Comparison of ENCODE assay signal across 8 mouse cellular contexts in the genomic region with DNA sequence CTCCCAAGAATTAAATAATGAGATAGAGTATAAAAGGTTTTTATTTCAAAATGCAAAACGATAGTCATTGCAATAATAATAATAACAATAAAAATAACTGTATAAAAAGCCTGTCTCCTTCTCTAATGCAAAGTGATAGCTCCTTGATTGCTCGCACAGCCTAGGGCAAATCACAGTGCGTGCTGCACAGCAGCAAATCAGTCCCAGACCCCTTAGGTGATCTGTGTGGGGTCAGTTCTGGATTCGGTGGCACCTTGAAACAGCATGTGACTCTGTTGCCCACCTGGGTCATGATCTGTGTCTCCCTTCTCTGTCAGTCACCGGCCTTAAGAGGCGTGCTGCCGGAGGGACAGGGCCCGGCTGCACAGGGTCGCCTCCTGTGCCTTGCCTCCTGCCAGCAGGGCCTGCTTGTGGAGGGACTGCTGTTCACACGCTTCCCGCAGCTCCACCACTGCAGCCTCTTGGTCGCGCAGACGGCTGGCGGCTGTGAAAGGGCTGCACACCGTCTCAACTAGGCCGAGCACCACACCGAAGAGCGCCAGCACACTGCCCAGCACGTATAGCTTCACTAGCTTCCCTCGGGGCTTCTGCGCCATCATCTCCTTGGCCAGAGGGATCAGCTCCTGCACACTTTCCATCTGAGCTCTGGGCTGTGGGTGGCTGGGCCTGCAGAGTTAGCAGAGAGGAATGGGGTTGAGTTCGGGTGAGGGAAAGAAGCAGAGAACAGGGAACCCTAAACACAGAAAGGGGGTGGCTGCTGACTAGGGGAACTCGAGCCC. TPM values are rescaled to one million over a fixed set of nuclear protein-coding genes. Genes with fewer than 3 reads are reported as not detected.
DNase-seq lines count a peak whose midpoint lies in the region; ATAC-seq and TF ChIP-seq lines count a peak whose summit lies in the region.

No protein-coding gene starts in this region.

- peak overlapping the region; percentile 61 for H3K4me2 ChIP-seq in forebrain, embryonic 13.5 days
- peak overlapping the region; percentile 57 for H3K4me2 ChIP-seq in hindbrain, embryonic 16.5 days (ENCODE audit: low read length)
- H3K4me2 ChIP-seq in limb, embryonic 15.5 days, result peak overlapping the region; percentile 65
- H3K4me2 ChIP-seq in midbrain, postnatal 0 days (ENCODE audit: low read depth, low read length, poor library complexity, severe bottlenecking), result peak overlapping the region; percentile 54

- no peak for TF ChIP-seq CTCF in midbrain, postnatal 0 days (IDR thresholded peaks at IDR 0.05)

- H3K9me3 ChIP-seq in forebrain, embryonic 13.5 days (replicated peaks), result no peaks in the 10 kb centered on the region
- H3K9me3 ChIP-seq in hindbrain, embryonic 16.5 days (ENCODE audit: control insufficient read depth, low read length), result no peaks in the 10 kb centered on the region
- H3K9me3 ChIP-seq in limb, embryonic 15.5 days, result no peaks in the 10 kb centered on the region
- no peaks in the 10 kb centered on the region for H3K9me3 ChIP-seq in midbrain, postnatal 0 days (ENCODE audit: low read length)

- H3K4me1 ChIP-seq in forebrain, embryonic 13.5 days, result peaks cover 13% of the 10 kb centered on the region
- H3K4me1 ChIP-seq in hindbrain, embryonic 16.5 days (ENCODE audit: control insufficient read depth, insufficient read depth, low read depth, low read length), result peaks cover 9% of the 10 kb centered on the region
- peaks cover 14% of the 10 kb centered on the region for H3K4me1 ChIP-seq in limb, embryonic 15.5 days
- H3K4me1 ChIP-seq in midbrain, postnatal 0 days (ENCODE audit: insufficient read depth, low read length), result 0 out of 2 replicates have a peak, but pooled peaks cover 5% of the 10 kb centered on the region

- peak; percentile 29 for DNase-seq in kidney, adult 11 months
- DNase-seq in kidney, adult 18-20 months, result no peak
- peak; percentile 38 for DNase-seq in cerebellum, adult 11 months
- DNase-seq in midbrain, postnatal 0 days (ENCODE audit: low spot score), result peak; percentile 34

- peak overlapping the region; percentile 33 for H3K27ac ChIP-seq in forebrain, embryonic 13.5 days
- H3K27ac ChIP-seq in hindbrain, embryonic 16.5 days (ENCODE audit: low read depth, low read length), result peak overlapping the region; percentile 68
- peak overlapping the region; percentile 83 for H3K27ac ChIP-seq in limb, embryonic 15.5 days
- peak overlapping the region; percentile 67 for H3K27ac ChIP-seq in midbrain, postnatal 0 days (ENCODE audit: low read depth, low read length)

- no peaks in the 10 kb centered on the region for H3K27me3 ChIP-seq in forebrain, embryonic 13.5 days
- H3K27me3 ChIP-seq in hindbrain, embryonic 16.5 days (replicated peaks; ENCODE audit: control insufficient read depth, insufficient read depth, low read length), result no peaks in the 10 kb centered on the region; the same call in 1 of the 2 replicates
- H3K27me3 ChIP-seq in limb, embryonic 15.5 days, result no peaks in the 10 kb centered on the region
- no peaks in the 10 kb centered on the region for H3K27me3 ChIP-seq in midbrain, postnatal 0 days (ENCODE audit: insufficient read depth, low read length)

- 14% methylated on average over 24 of the region's 24 CpGs for WGBS in forebrain, embryonic 13.5 days
- 12% methylated on average over 24 of the region's 24 CpGs for WGBS in hindbrain, embryonic 16.5 days
- 16% methylated on average over 24 of the region's 24 CpGs for WGBS in limb, embryonic 15.5 days
- WGBS in midbrain, postnatal 0 days, result 16% methylated on average over 24 of the region's 24 CpGs

- H3K4me3 ChIP-seq in forebrain, embryonic 13.5 days, result peak overlapping the region; percentile 24
- peak overlapping the region; percentile 38 for H3K4me3 ChIP-seq in hindbrain, embryonic 16.5 days (ENCODE audit: low read length)
- peak overlapping the region; percentile 43 for H3K4me3 ChIP-seq in limb, embryonic 15.5 days
- peak overlapping the region; percentile 25 for H3K4me3 ChIP-seq in midbrain, postnatal 0 days (ENCODE audit: low read depth, low read length)

- peak overlapping the region; percentile 54 for H3K9ac ChIP-seq in forebrain, embryonic 13.5 days
- peak overlapping the region; percentile 64 for H3K9ac ChIP-seq in hindbrain, embryonic 16.5 days (ENCODE audit: low read depth, low read length)
- peak overlapping the region; percentile 35 for H3K9ac ChIP-seq in limb, embryonic 15.5 days
- H3K9ac ChIP-seq in midbrain, postnatal 0 days (replicated peaks; ENCODE audit: low read length, poor library complexity, severe bottlenecking), result peak overlapping the region; percentile 51

- H3K36me3 ChIP-seq in forebrain, embryonic 13.5 days (ENCODE audit: poor library complexity, severe bottlenecking), result no peaks in the 10 kb centered on the region
- H3K36me3 ChIP-seq in hindbrain, embryonic 16.5 days (ENCODE audit: control insufficient read depth, insufficient read depth, low read length), result no peaks in the 10 kb centered on the region
- no peaks in the 10 kb centered on the region for H3K36me3 ChIP-seq in limb, embryonic 15.5 days
- no peaks in the 10 kb centered on the region for H3K36me3 ChIP-seq in midbrain, postnatal 0 days (ENCODE audit: insufficient read depth, low read length)

- peak; percentile 73 for ATAC-seq in forebrain, embryonic 13.5 days
- ATAC-seq in hindbrain, embryonic 16.5 days, result peak; percentile 75
- peak; percentile 42; the same call in 1 of the 2 replicates for ATAC-seq in limb, embryonic 15.5 days (ENCODE audit: insufficient number of reproducible peaks, low FRiP score, low TSS enrichment, low read depth)
- peak; percentile 61 for ATAC-seq in midbrain, postnatal 0 days (ENCODE audit: low FRiP score)
- ATAC-seq in inflammation-experienced regulatory T-cells, adult 6 months, result no peak

RNA-seq across cellular contexts. Expression of gene G0s2, which starts 0.7 kb away (rescaled TPM):
- polyA plus RNA-seq in forebrain, embryonic 13.5 days (2015; fragmentation: Nextera tagmentation; extraction: Ambion mirVana), result 4.4 and 6.1 TPM in 2 replicates
- 8.9 and 10.5 TPM in 2 replicates for polyA plus RNA-seq in hindbrain, embryonic 16.5 days (2015; fragmentation: Nextera tagmentation; extraction: Ambion mirVana)
- 26.5 and 43.2 TPM in 2 replicates for polyA plus RNA-seq in limb, embryonic 15.5 days (2015; fragmentation: Nextera tagmentation; extraction: Ambion mirVana)
- total RNA-seq in midbrain, postnatal 0 days (2014; rRNA removed), result 5.3 and 8.6 TPM in 2 replicates
- polyA plus RNA-seq in midbrain, postnatal 0 days (2015; fragmentation: Nextera tagmentation; extraction: Ambion mirVana), result 5.8 and 6.5 TPM in 2 replicates
- under 1 TPM in 1 of 3 experiments, not detected in 2; 0.79 TPM for polyA plus RNA-seq in inflammation-experienced regulatory T-cells, adult 6 months (2017; shearing (Covaris generic))

RNA-seq across cellular contexts. Expression of gene Hsd11b1, which starts 8.5 kb away (rescaled TPM):
- 0.17 TPM in 1 of 2 replicates, not detected in the other for polyA plus RNA-seq in forebrain, embryonic 13.5 days (2015; fragmentation: Nextera tagmentation; extraction: Ambion mirVana)
- 0.34 and 0.89 TPM in 2 replicates for polyA plus RNA-seq in hindbrain, embryonic 16.5 days (2015; fragmentation: Nextera tagmentation; extraction: Ambion mirVana)
- 6.8 and 10.3 TPM in 2 replicates for polyA plus RNA-seq in limb, embryonic 15.5 days (2015; fragmentation: Nextera tagmentation; extraction: Ambion mirVana)
- total RNA-seq in midbrain, postnatal 0 days (2014; rRNA removed), result 2.7 and 3.0 TPM in 2 replicates
- 2.8 and 3.4 TPM in 2 replicates for polyA plus RNA-seq in midbrain, postnatal 0 days (2015; fragmentation: Nextera tagmentation; extraction: Ambion mirVana)
- polyA plus RNA-seq in inflammation-experienced regulatory T-cells, adult 6 months (2017; shearing (Covaris generic)), result 100 to 1,000 TPM; 137 to 252 (median 149) TPM

Comparison
In these comparisons a context has a peak if more than half of its experiments do, and no peak if none do; other contexts are left out.
1. H3K27ac ChIP-seq: peak in every context shown above with its lines; median percentile 83 in limb, embryonic 15.5 days; 68 in hindbrain, embryonic 16.5 days; 67 in midbrain, postnatal 0 days; 33 in forebrain, embryonic 13.5 days.
2. RNA of gene Hsd11b1, which starts 8.5 kb away (polyA plus RNA-seq): 137 to 252 TPM in inflammation-experienced regulatory T-cells, adult 6 months; 6.8 to 10.3 TPM in limb, embryonic 15.5 days, 2.8 to 3.4 TPM in midbrain, postnatal 0 days, 0.34 to 0.89 TPM in hindbrain, embryonic 16.5 days and 0.17 TPM in forebrain, embryonic 13.5 days; every median in the first group is over 10 times any median in the second.
3. Peak in every context shown above with its lines, with median percentiles within 50 percentile points of each other: H3K4me2 ChIP-seq, H3K4me3 ChIP-seq and H3K9ac ChIP-seq.